Mouse (Mus musculus) layer of hippocampus, postnatal 10 days (tissue): ENCODE measurements at regions not wholly inside any gene's neighbourhood (a gene's known extent, or its start where the extent isn't known, plus 50 kb on each side); places are given as distances from the start of the nearest gene placed in this dataset.
"Not testable (repeated sequence)": the region's sequence is repeated elsewhere in the genome, so short reads cannot be mapped to it uniquely, and the experiment has no call there.

ENCODE experiments used
- DNase-seq, 2 experiments: peaks; one replicate each; pipeline ENCODE4 v3.0.0; 2021; ENCODE audit warnings: low spot score in 2 of 2

GRCm38 (mm10) chr9:116426269-116426999 is 251.3 kb upstream of the Tgfbr2 start:
- peak; percentile 86 to 90 for DNase-seq

GRCm38 (mm10) chr9:116425400-116425799 is 250.2 kb upstream of the Tgfbr2 start:
- DNase-seq: not testable (repeated sequence)

- no peak for DNase-seq
Observed at GRCm38 (mm10) chr9:116415021-116415420, 239.9 kb upstream of the Tgfbr2 start.

GRCm38 (mm10) chr9:116411067-116411466 is 235.9 kb upstream of the Tgfbr2 start:
- DNase-seq: no peak

- no peak for DNase-seq
Observed at GRCm38 (mm10) chr9:116410461-116410860, 235.3 kb upstream of the Tgfbr2 start.

GRCm38 (mm10) chr9:116408116-116408515 is 233.0 kb upstream of the Tgfbr2 start:
- DNase-seq: no peak

- no peak for DNase-seq
Observed at GRCm38 (mm10) chr9:116405051-116405450, 229.9 kb upstream of the Tgfbr2 start.

GRCm38 (mm10) chr9:116401821-116402220 is 226.7 kb upstream of the Tgfbr2 start:
- no peak for DNase-seq

- no peak for DNase-seq
Observed at GRCm38 (mm10) chr9:116400270-116400669, 225.1 kb upstream of the Tgfbr2 start.

- no peak for DNase-seq
Observed at GRCm38 (mm10) chr9:116399296-116399695, 224.1 kb upstream of the Tgfbr2 start.

GRCm38 (mm10) chr9:116392258-116392657 is 217.1 kb upstream of the Tgfbr2 start:
- no peak for DNase-seq

GRCm38 (mm10) chr9:116389781-116390180 is 214.6 kb upstream of the Tgfbr2 start:
- no peak for DNase-seq

GRCm38 (mm10) chr9:116388863-116389262 is 213.7 kb upstream of the Tgfbr2 start:
- no peak for DNase-seq

- DNase-seq: no peak
Observed at GRCm38 (mm10) chr9:116388025-116388424, 212.9 kb upstream of the Tgfbr2 start.

GRCm38 (mm10) chr9:116384176-116385076 is 209.3 kb upstream of the Tgfbr2 start:
- peak; percentile 71 to 75 for DNase-seq

GRCm38 (mm10) chr9:116383411-116384101 is 208.4 kb upstream of the Tgfbr2 start:
- no peak for DNase-seq

GRCm38 (mm10) chr9:116377706-116378105 is 202.5 kb upstream of the Tgfbr2 start:
- no peak for DNase-seq

- peak; percentile 66 to 72 for DNase-seq
Observed at GRCm38 (mm10) chr9:116375658-116376357, 200.6 kb upstream of the Tgfbr2 start.

- no peak for DNase-seq
Observed at GRCm38 (mm10) chr9:116374343-116374742, 199.2 kb upstream of the Tgfbr2 start.

GRCm38 (mm10) chr9:116373396-116373795 is 198.2 kb upstream of the Tgfbr2 start:
- DNase-seq: no peak
